Mouse (Mus musculus) heart, postnatal 0 days (tissue): ENCODE results near the gene Zmat5. TPM values are rescaled to one million over a fixed set of nuclear protein-coding genes. Genes with fewer than 3 reads are reported as not detected.

Experiments
- ATAC-seq: fragments of 200-750 bp; cut with Nextera tagmentation; 2 replicates; pipeline ENCODE4 v1.8.0; 2017; ENCODE audit warnings: low read depth, moderate number of reproducible peaks, moderate library complexity; ENCODE audit not compliant: insufficient read depth
- DNase-seq: peaks from one replicate; pipeline ENCODE4 v3.0.0-alpha.2; 2016; ENCODE audit warnings: low spot score
- H3K27ac ChIP-seq: fragments of 300-500 bp; sonication (generic); 2 replicates; pipeline ENCODE4 v1.5.1; 2014; ENCODE audit warnings: low read depth, mild to moderate bottlenecking
- H3K27me3 ChIP-seq: fragments of 300-500 bp; sonication (generic); 2 replicates; pipeline ENCODE4 v1.6.1; 2014; ENCODE audit warnings: low read length, mixed read lengths; ENCODE audit not compliant: control insufficient read depth, insufficient read depth
- H3K36me3 ChIP-seq: fragments of 300-500 bp; sonication (generic); replicated peaks from 2 replicates; pipeline ENCODE4 v1.6.1; 2014; ENCODE audit warnings: low read length, mixed read lengths; ENCODE audit not compliant: control insufficient read depth, insufficient read depth
- H3K4me1 ChIP-seq: fragments of 300-500 bp; sonication (generic); 2 replicates; pipeline ENCODE4 v1.6.1; 2014; ENCODE audit warnings: antibody characterized with exemption; ENCODE audit not compliant: control insufficient read depth, insufficient read depth
- H3K4me2 ChIP-seq: fragments of 300-500 bp; sonication (generic); 2 replicates; pipeline ENCODE4 v1.6.1; 2014; ENCODE audit warnings: low read depth, mild to moderate bottlenecking, low read length, moderate library complexity
- H3K4me3 ChIP-seq: fragments of 300-500 bp; sonication (generic); 2 replicates; pipeline ENCODE4 v1.5.1; 2014; ENCODE audit warnings: low read depth, low read length
- H3K9ac ChIP-seq: fragments of 300-500 bp; sonication (generic); replicated peaks from 2 replicates; pipeline ENCODE4 v1.6.1; 2014; ENCODE audit warnings: low read depth, low read length, mixed read lengths
- H3K9me3 ChIP-seq: fragments of 300-500 bp; sonication (generic); replicated peaks from 2 replicates; pipeline ENCODE4 v1.6.1; 2016; ENCODE audit warnings: low read length; ENCODE audit not compliant: control insufficient read depth
- CTCF ChIP-seq: IDR thresholded peaks from 2 replicates; pipeline ENCODE4 v1.5.1; 2016; ENCODE audit warnings: antibody characterized with exemption, control low read depth, low read depth
- EP300 ChIP-seq: IDR thresholded peaks from 2 replicates; pipeline ENCODE4 v1.6.1; 2016; ENCODE audit warnings: antibody characterized with exemption, low read depth
- WGBS: fragments of 180-500 bp; shearing (Covaris S2); extraction: QIAGEN DNeasy Blood & Tissue Kit; methylation state at CpG from one replicate; pipeline ENCODE4 v1.1.7; 2014; 5-methylcytosine and 5-hydroxymethylcytosine counted together
- polyA plus RNA-seq: library from polyadenylated mRNA; unstranded; fragments of >200 nt; fragmentation: Nextera tagmentation; extraction: Ambion mirVana; gene quantifications from 2 replicates; pipeline ENCODE4 v1.2.1, GENCODE M21; 2015
- total RNA-seq: library from RNA; depleted of rRNA; stranded (reverse); fragments of >200 nt; gene quantifications from 2 replicates; pipeline ENCODE4 v1.2.3, GENCODE M21; 2014; ENCODE audit warnings: low replicate concordance

Zmat5 gene
- total and polyA plus RNA-seq, 2 experiments from 2014 or later: 35.1 to 50.5 TPM

DNA sequence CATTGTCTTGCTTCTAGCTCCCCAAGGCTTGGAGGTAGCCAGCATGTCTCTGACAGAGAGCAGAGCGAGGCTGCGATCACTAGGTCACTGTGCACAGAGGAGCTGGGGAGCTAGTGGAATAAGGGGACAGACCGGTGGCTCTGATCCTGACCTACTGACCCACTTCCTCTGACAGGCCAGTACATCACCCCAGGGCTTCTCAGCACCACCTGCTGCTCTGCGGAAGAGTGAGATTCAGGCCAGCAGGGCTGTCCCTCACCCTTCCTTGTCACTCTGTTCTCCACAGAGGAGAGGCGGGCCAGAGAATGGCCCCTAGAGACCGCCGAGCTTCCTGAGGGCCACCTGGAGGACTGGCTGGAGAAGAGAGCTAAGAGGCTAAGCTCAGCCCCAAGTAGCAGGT, 27.3 kb downstream of the Zmat5 start:
- no peak for DNase-seq
- no peak overlapping the region for H3K4me2 ChIP-seq
- ATAC-seq: no peak

DNA sequence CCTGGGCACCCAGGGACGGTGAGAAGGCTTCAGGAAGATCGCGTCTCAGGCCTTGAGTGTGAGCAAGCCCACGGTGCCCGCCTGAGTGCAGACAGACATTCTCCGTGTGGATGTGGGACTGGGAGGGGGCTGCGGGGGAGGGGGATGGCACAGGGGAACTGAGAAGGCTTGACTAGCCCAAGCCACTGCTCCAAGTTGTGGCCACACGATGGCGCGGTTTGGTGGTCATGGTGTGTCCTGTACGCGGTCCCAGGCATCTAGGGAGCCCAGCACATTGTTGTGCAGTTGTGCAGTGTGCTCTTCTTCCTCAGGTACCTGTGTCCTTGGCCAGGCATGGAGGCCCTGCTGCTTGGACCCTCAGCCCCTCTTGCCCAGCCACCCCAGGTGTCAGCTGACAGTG, 29.7 kb downstream of the Zmat5 start:
- Histone ChIP-seq H3K36me3 (0 out of 2 replicates have a peak, but pooled peaks cover 9% of the 10 kb centered on the region), H3K27me3 (no peaks in the 10 kb centered on the region), H3K9ac (no peak overlapping the region), H3K4me3 (no peak overlapping the region), H3K4me1 (0 out of 2 replicates have a peak, but pooled peaks cover 3% of the 10 kb centered on the region), H3K27ac (no peak overlapping the region), H3K9me3 (no peaks in the 10 kb centered on the region), H3K4me2 (no peak overlapping the region)
- TF ChIP-seq CTCF: peak; percentile 20; the same call in 1 of the 2 replicates
- TF ChIP-seq EP300: no peak
- ATAC-seq: no peak
- WGBS: 41% methylated on average over 12 of the region's 12 CpGs
- no peak for DNase-seq

More for the DNA sequence above, 27.3 kb downstream of the Zmat5 start:
- Histone ChIP-seq H3K4me1 (0 out of 2 replicates have a peak, but pooled peaks cover 3% of the 10 kb centered on the region), H3K9me3 (no peaks in the 10 kb centered on the region), H3K36me3 (no peaks in the 10 kb centered on the region), H3K27me3 (no peaks in the 10 kb centered on the region), H3K27ac (no peak overlapping the region), H3K9ac (no peak overlapping the region), H3K4me3 (no peak overlapping the region)
- 86% methylated on average over 7 of the region's 7 CpGs for WGBS
- no peak for TF ChIP-seq CTCF

DNA sequence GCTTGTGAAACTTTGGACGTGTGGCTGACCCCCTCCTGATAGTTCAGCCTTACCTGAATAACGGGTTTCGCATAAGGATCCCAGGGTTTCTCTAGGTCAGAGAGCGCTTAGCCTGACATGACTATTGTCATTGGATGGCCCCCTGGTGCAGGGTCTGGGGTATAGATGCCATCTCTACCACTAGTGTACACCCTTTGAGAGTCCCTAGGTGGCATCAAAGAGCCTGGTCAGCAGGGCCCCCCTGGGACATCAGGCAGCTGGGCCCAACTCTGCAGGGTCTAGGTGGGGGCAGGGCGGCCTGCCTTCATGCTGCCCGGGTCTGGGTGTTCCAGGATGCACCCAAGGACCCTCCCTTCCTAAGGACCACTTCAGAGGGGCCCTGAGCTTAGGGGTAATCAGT, 31.9 kb downstream of the Zmat5 start:
- TF ChIP-seq CTCF: peak; percentile 10; the same call in 1 of the 2 replicates
- no peak for TF ChIP-seq EP300
- no peak overlapping the region for H3K27ac ChIP-seq
- no peaks in the 10 kb centered on the region for H3K4me1 ChIP-seq
- DNase-seq: no peak
- H3K4me3 ChIP-seq: no peak overlapping the region
- ATAC-seq: no peak
- H3K36me3 ChIP-seq: 0 out of 2 replicates have a peak, but pooled peaks cover 9% of the 10 kb centered on the region
- no peaks in the 10 kb centered on the region for H3K9me3 ChIP-seq
- peaks cover 6% of the 10 kb centered on the region for H3K27me3 ChIP-seq
- 62% methylated on average over 6 of the region's 6 CpGs for WGBS
- H3K4me2 ChIP-seq: no peak overlapping the region
- H3K9ac ChIP-seq: no peak overlapping the region

DNA sequence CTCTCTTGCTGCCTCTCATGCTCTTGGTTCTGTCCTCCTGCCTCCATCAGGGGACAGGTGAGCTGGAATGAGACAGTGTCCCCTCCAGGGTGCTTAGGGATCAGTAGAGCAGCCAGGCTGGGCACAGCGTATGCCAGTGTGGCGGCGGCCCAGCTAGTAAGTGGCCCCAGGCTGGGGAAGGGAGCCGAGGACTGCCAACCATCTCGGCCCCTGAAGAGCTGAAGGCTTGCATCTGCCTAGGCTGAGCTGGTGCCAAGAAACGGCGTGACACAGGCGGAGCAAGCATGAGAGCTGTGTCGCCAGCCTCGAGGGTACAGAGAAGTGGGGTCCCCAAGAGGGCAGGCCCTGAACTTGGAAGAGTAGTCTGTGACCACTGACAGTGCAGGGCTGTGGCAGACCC, 33.2 kb downstream of the Zmat5 start:
- H3K27me3 ChIP-seq: peaks cover 19% of the 10 kb centered on the region
- no peaks in the 10 kb centered on the region for H3K9me3 ChIP-seq
- DNase-seq (no peak), ATAC-seq (no peak)
- no peak overlapping the region for H3K27ac ChIP-seq
- no peaks in the 10 kb centered on the region for H3K4me1 ChIP-seq
- TF ChIP-seq EP300: no peak
- no peak for TF ChIP-seq CTCF
- no peak overlapping the region for H3K4me2 ChIP-seq
- H3K4me3 ChIP-seq: no peak overlapping the region
- H3K9ac ChIP-seq: no peak overlapping the region
- WGBS: 65% methylated on average over 10 of the region's 10 CpGs
- 0 out of 2 replicates have a peak, but pooled peaks cover 9% of the 10 kb centered on the region for H3K36me3 ChIP-seq

DNA sequence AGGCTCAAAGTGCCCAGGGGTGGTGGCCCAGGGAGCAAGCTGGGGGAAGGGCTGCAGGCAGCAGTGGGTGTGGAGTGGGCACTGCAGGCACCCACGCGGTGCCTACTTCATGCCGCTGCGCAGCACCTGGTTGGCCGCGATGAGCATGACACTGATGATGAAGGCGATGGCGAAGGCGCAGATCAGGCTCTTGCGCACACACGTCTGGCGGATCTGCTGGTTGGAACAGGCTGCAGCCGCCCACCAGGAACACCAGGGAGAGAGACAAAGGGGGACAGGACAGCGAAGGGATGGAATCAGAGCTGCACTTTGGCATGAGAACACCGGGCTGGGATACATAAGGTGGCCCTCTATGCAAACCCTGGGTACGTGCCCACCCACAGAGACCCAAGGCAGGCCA, 34.2 kb downstream of the Zmat5 start:
- H3K9me3 ChIP-seq: no peaks in the 10 kb centered on the region
- H3K36me3 ChIP-seq: 0 out of 2 replicates have a peak, but pooled peaks cover 9% of the 10 kb centered on the region
- H3K4me3 ChIP-seq: no peak overlapping the region
- H3K9ac ChIP-seq: no peak overlapping the region
- peaks cover 29% of the 10 kb centered on the region for H3K27me3 ChIP-seq
- no peak overlapping the region for H3K4me2 ChIP-seq
- DNase-seq (no peak), ATAC-seq (no peak)
- TF ChIP-seq EP300 (no peak), CTCF (no peak)
- no peak overlapping the region for H3K27ac ChIP-seq
- 92% methylated on average over 16 of the region's 16 CpGs for WGBS
- no peaks in the 10 kb centered on the region for H3K4me1 ChIP-seq

DNA sequence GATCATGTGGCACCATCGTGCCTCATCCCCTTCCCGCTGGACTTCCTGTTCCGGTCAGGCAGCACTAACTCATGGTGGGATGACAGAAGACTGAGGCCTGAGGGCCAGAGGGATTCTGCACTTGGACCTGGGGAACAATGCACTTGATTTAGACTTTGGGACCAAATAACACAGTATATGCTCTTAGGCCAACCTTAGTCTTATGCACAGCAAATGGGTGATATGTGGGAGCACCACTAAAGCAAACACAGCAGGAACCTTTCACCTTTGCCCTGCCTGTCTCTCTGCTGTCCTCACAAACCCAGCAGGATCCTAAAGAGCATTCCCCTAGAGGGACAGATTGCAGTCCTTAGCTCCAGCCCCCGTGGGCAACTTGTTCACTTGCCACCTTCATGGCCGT, 36.3 kb downstream of the Zmat5 start:
- 0 out of 2 replicates have a peak, but pooled peaks cover 9% of the 10 kb centered on the region for H3K36me3 ChIP-seq
- no peak overlapping the region for H3K9ac ChIP-seq
- H3K4me2 ChIP-seq: no peak overlapping the region
- H3K4me1 ChIP-seq: no peaks in the 10 kb centered on the region
- no peaks in the 10 kb centered on the region for H3K9me3 ChIP-seq
- TF ChIP-seq CTCF: no peak
- no peak for TF ChIP-seq EP300
- H3K4me3 ChIP-seq: no peak overlapping the region
- DNase-seq (no peak), ATAC-seq (no peak)
- H3K27me3 ChIP-seq: peaks cover 50% of the 10 kb centered on the region
- 47% methylated on average over 5 of the region's 5 CpGs for WGBS
- H3K27ac ChIP-seq: no peak overlapping the region
